Mouse (Mus musculus): ENCODE measurements around the gene Cfd. TPM values are rescaled to one million over a fixed set of nuclear protein-coding genes. Genes with fewer than 3 reads are reported as not detected.

Gene Cfd
- polyA plus RNA-seq, 2 experiments = 0.29 TPM; not detected in 1

- WGBS (ENCODE audit: insufficient replicate concordance) = 15% methylated on average over 12 of the region's 12 CpGs
- peaks cover 6 to 21% of the 10 kb centered on the region in 2 experiments for H3K4me1 ChIP-seq (replicated peaks; ENCODE audit: control insufficient read depth in 2 of 2, insufficient read depth in 2 of 2, low read length in 1 of 2)
- H3K27me3 ChIP-seq (ENCODE audit: control insufficient read depth, insufficient read depth, low read length) = peaks cover 12% of the 10 kb centered on the region
Observed at GRCm38 (mm10) chr10:79877757-79878156, 12.9 kb upstream of the Cfd start.

GRCm38 (mm10) chr10:79879527-79879926 lies 11.1 kb upstream of the Cfd start:
- no peaks in the 10 kb centered on the region for H3K9me3 ChIP-seq (ENCODE audit: control insufficient read depth, low read length)
- no peak overlapping the region for H3K9ac ChIP-seq (replicated peaks)
- ATAC-seq (ENCODE audit: insufficient read depth) = no peak
- TF ChIP-seq CTCF (IDR thresholded peaks at IDR 0.05; ENCODE audit: low read depth) = no peak
- 18% methylated on average over 3 of the region's 3 CpGs for WGBS (ENCODE audit: insufficient replicate concordance)
- peak overlapping the region; percentile 0; the same call in 1 of the 2 replicates for H3K4me2 ChIP-seq (ENCODE audit: low read depth)
- DNase-seq (ENCODE audit: low read depth in 3 of 3, low spot score in 3 of 3) = no peak
- no peak overlapping the region for H3K4me3 ChIP-seq (ENCODE audit: insufficient read depth in 1 of 2, low read depth in 2 of 2, low read length in 2 of 2)
- H3K4me1 ChIP-seq (replicated peaks; ENCODE audit: control insufficient read depth in 2 of 2, insufficient read depth in 2 of 2, low read length in 1 of 2) = peaks cover 6 to 23% of the 10 kb centered on the region in 2 experiments
- H3K27me3 ChIP-seq (ENCODE audit: control insufficient read depth, insufficient read depth, low read length) = peaks cover under 1% of the 10 kb centered on the region
- no peak overlapping the region for H3K27ac ChIP-seq
- no peaks in the 10 kb centered on the region for H3K36me3 ChIP-seq (replicated peaks; ENCODE audit: control insufficient read depth, insufficient read depth, low read depth)

More at GRCm38 (mm10) chr10:79877757-79878156, 12.9 kb upstream of the Cfd start:
- ATAC-seq (ENCODE audit: insufficient read depth) = no peak
- Histone ChIP-seq H3K9ac (replicated peaks) (no peak overlapping the region), H3K27ac (no peak overlapping the region), H3K4me3 (ENCODE audit: insufficient read depth in 1 of 2, low read depth in 2 of 2, low read length in 2 of 2) (no peak overlapping the region; a peak in 1 of 4 replicates), H3K36me3 (replicated peaks; ENCODE audit: control insufficient read depth, insufficient read depth, low read depth) (no peaks in the 10 kb centered on the region), H3K9me3 (ENCODE audit: control insufficient read depth, low read length) (no peaks in the 10 kb centered on the region), H3K4me2 (ENCODE audit: low read depth) (peak overlapping the region; percentile 26)
- no peak for DNase-seq (ENCODE audit: low read depth in 3 of 3, low spot score in 3 of 3)
- TF ChIP-seq CTCF (IDR thresholded peaks at IDR 0.05; ENCODE audit: low read depth) (no peak), EP300 (IDR thresholded peaks at IDR 0.05; ENCODE audit: low read depth) (no peak)

GRCm38 (mm10) chr10:79880721-79881120 lies 9.9 kb upstream of the Cfd start:
- Histone ChIP-seq H3K36me3 (replicated peaks; ENCODE audit: control insufficient read depth, insufficient read depth, low read depth) (no peaks in the 10 kb centered on the region), H3K9me3 (ENCODE audit: control insufficient read depth, low read length) (no peaks in the 10 kb centered on the region), H3K4me2 (ENCODE audit: low read depth) (peak overlapping the region; percentile 56), H3K27me3 (ENCODE audit: control insufficient read depth, insufficient read depth, low read length) (no peaks in the 10 kb centered on the region; the same call in 1 of the 2 replicates), H3K27ac (no peak overlapping the region), H3K4me3 (ENCODE audit: insufficient read depth in 1 of 2, low read depth in 2 of 2, low read length in 2 of 2) (peak overlapping the region; percentile 7 to 28; a peak in 3 of 4 replicates), H3K9ac (replicated peaks) (no peak overlapping the region), H3K4me1 (replicated peaks; ENCODE audit: control insufficient read depth in 2 of 2, insufficient read depth in 2 of 2, low read length in 1 of 2) (peaks cover 6 to 23% of the 10 kb centered on the region in 2 experiments)
- TF ChIP-seq EP300 (IDR thresholded peaks at IDR 0.05; ENCODE audit: low read depth) (no peak), CTCF (IDR thresholded peaks at IDR 0.05; ENCODE audit: low read depth) (no peak)
- ATAC-seq (ENCODE audit: insufficient read depth) (peak; percentile 24; the same call in 1 of the 2 replicates), DNase-seq (ENCODE audit: low read depth in 3 of 3, low spot score in 3 of 3) (no peak)
- WGBS (ENCODE audit: insufficient replicate concordance) = 8% methylated on average over 9 of the region's 9 CpGs

- H3K4me1 ChIP-seq (replicated peaks; ENCODE audit: control insufficient read depth in 2 of 2, insufficient read depth in 2 of 2, low read length in 1 of 2) = peaks cover 6 to 23% of the 10 kb centered on the region in 2 experiments
Observed at GRCm38 (mm10) chr10:79881981-79882380, 8.7 kb upstream of the Cfd start.

GRCm38 (mm10) chr10:79883297-79884084 lies 7.2 kb upstream of the Cfd start:
- Histone ChIP-seq H3K27ac (no peak overlapping the region), H3K9ac (replicated peaks) (no peak overlapping the region), H3K27me3 (ENCODE audit: control insufficient read depth, insufficient read depth, low read length) (no peaks in the 10 kb centered on the region; the same call in 1 of the 2 replicates), H3K9me3 (ENCODE audit: control insufficient read depth, low read length) (no peaks in the 10 kb centered on the region), H3K4me3 (ENCODE audit: insufficient read depth in 1 of 2, low read depth in 2 of 2, low read length in 2 of 2) (no peak overlapping the region), H3K4me2 (ENCODE audit: low read depth) (0 out of 2 replicates have a peak overlapping the region, but pooled peaks have one; percentile 5), H3K36me3 (replicated peaks; ENCODE audit: control insufficient read depth, insufficient read depth, low read depth) (no peaks in the 10 kb centered on the region), H3K4me1 (replicated peaks; ENCODE audit: control insufficient read depth in 2 of 2, insufficient read depth in 2 of 2, low read length in 1 of 2) (peaks cover 6 to 16% of the 10 kb centered on the region in 2 experiments)
- ATAC-seq (ENCODE audit: insufficient read depth) (no peak), DNase-seq (ENCODE audit: low read depth in 3 of 3, low spot score in 3 of 3) (peak; percentile 53 to 66 (median 59))
- TF ChIP-seq EP300 (IDR thresholded peaks at IDR 0.05; ENCODE audit: low read depth) = no peak
- peak; percentile 89 for TF ChIP-seq CTCF (IDR thresholded peaks at IDR 0.05; ENCODE audit: low read depth)
- WGBS (ENCODE audit: insufficient replicate concordance) = 17% methylated on average over 22 of the region's 22 CpGs

More at GRCm38 (mm10) chr10:79881981-79882380, 8.7 kb upstream of the Cfd start:
- TF ChIP-seq EP300 (IDR thresholded peaks at IDR 0.05; ENCODE audit: low read depth) (no peak), CTCF (IDR thresholded peaks at IDR 0.05; ENCODE audit: low read depth) (no peak)
- Histone ChIP-seq H3K27me3 (ENCODE audit: control insufficient read depth, insufficient read depth, low read length) (no peaks in the 10 kb centered on the region; the same call in 1 of the 2 replicates), H3K27ac (no peak overlapping the region), H3K36me3 (replicated peaks; ENCODE audit: control insufficient read depth, insufficient read depth, low read depth) (no peaks in the 10 kb centered on the region), H3K4me3 (ENCODE audit: insufficient read depth in 1 of 2, low read depth in 2 of 2, low read length in 2 of 2) (peak overlapping the region in 1 of 2 experiments; percentile 21; a peak in 1 of 4 replicates), H3K4me2 (ENCODE audit: low read depth) (peak overlapping the region; percentile 56), H3K9ac (replicated peaks) (no peak overlapping the region; the same call in 1 of the 2 replicates), H3K9me3 (ENCODE audit: control insufficient read depth, low read length) (no peaks in the 10 kb centered on the region)
- ATAC-seq (ENCODE audit: insufficient read depth) (peak; percentile 34; the same call in 1 of the 2 replicates), DNase-seq (ENCODE audit: low read depth in 3 of 3, low spot score in 3 of 3) (no peak)
- 1% methylated on average over 22 of the region's 22 CpGs for WGBS (ENCODE audit: insufficient replicate concordance)
